Mouse (Mus musculus): Measurements from ENCODE around the gene Lnx2. TPM values are rescaled to one million over a fixed set of nuclear protein-coding genes. Genes with fewer than 3 reads are reported as not detected.

The Lnx2 gene
- total and polyA plus RNA-seq, 3 experiments: 20.3 to 30.1 (median 22.9) TPM

DNA sequence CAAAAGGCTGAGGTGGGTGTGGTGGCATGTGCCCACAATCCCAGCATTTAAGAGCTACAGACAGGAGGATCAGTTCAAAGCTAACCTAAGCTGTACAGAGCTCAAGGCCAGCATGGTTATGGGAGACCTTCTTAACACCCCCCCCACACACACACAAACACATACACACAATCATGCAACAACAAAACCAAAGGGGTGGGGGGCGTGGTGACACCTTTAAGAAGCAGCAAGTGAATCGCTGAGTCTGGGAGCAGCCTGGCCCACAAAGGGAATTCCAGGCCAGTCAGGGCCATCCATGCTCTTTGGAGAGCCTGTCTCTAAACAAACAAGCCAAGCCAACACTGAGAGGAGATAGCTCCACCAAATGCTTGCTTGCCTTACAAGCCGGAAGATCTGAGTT is 38.8 kb downstream of the Lnx2 start:
- Histone ChIP-seq H3K79me2 (replicated peaks; ENCODE audit: control insufficient read depth, extremely low read depth, insufficient read depth, poor library complexity, severe bottlenecking) (peaks cover 57% of the 10 kb centered on the region), H3K4me3 (replicated peaks in 1 of 3; ENCODE audit: low read depth in 2 of 3, low read length in 2 of 3, poor library complexity in 1 of 3) (no peak overlapping the region), H3K36me3 (replicated peaks in 1 of 2; ENCODE audit: control insufficient read depth in 1 of 2, insufficient read depth in 1 of 2, low read length in 1 of 2) (peaks cover 80 to 98% of the 10 kb centered on the region in 2 experiments), H3K4me1 (ENCODE audit: control insufficient read depth in 1 of 2, insufficient read depth in 2 of 2) (peaks cover 5 to 34% of the 10 kb centered on the region in 2 experiments; a peak in 2 of 4 replicates), H3K27me3 (replicated peaks) (no peaks in the 10 kb centered on the region), H3K27ac (ENCODE audit: insufficient read depth, low read depth) (no peak overlapping the region), H3K9ac (ENCODE audit: insufficient read depth, low read depth) (no peak overlapping the region), H3K4me2 (ENCODE audit: insufficient read depth, low read depth, poor library complexity, severe bottlenecking) (no peak overlapping the region), H3K9me3 (replicated peaks; ENCODE audit: low read length) (no peaks in the 10 kb centered on the region)
- no peak for DNase-seq (ENCODE audit: extremely low read depth)
- TF ChIP-seq ZNF384 (IDR thresholded peaks at IDR 0.05; ENCODE audit: low read depth, low read length) (no peak), ZKSCAN1 (IDR thresholded peaks at IDR 0.05; ENCODE audit: borderline replicate concordance, low read depth, low read length) (no peak), TBP (conservative IDR thresholded peaks at IDR 0.05; ENCODE audit: low read depth, low read length) (no peak), NELFE (IDR thresholded peaks at IDR 0.05; ENCODE audit: low read depth, low read length) (no peak), RCOR1 (conservative IDR thresholded peaks at IDR 0.05; ENCODE audit: low read depth, low read length) (no peak), USF2 (conservative IDR thresholded peaks at IDR 0.05; ENCODE audit: low read depth, low read length) (no peak), ZMIZ1 (IDR thresholded peaks at IDR 0.05; ENCODE audit: low read depth, low read length) (no peak)
- in situ Hi-C loops (cut with MboI; ENCODE audit: low pct_ligation_motif_present, low pct_unique_long_range_greater_than_20kb, low sequenced_read_pairs): no loop called here
- dilution Hi-C loops (cut with MboI; ENCODE audit: extremely low pct_ligation_motif_present, extremely low pct_unique_long_range_greater_than_20kb, low sequenced_read_pairs): no loop called here

DNA sequence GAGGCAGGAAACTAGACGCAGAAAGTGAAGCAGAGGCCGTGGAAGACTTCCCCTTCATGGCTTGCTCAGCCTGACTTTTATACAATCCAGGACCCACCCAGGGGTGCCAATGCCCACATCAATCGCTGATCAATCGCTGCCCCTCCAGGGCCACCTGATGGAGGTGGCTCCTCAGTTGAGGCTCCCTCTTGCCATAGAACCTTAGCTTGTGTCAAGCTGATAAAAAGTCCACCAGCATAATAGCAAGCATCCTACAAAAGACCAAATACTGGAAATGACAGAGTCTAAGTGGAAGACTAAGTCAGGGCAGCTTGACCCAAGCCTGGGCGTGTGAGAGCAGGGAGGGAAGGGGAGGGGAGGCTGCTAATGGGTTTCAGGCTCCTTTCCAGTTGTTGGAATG is 39.7 kb downstream of the Lnx2 start:
- Histone ChIP-seq H3K36me3 (replicated peaks in 1 of 2; ENCODE audit: control insufficient read depth in 1 of 2, insufficient read depth in 1 of 2, low read length in 1 of 2) (peaks cover 83 to 98% of the 10 kb centered on the region in 2 experiments), H3K27ac (ENCODE audit: insufficient read depth, low read depth) (no peak overlapping the region), H3K4me3 (replicated peaks in 1 of 3; ENCODE audit: low read depth in 2 of 3, low read length in 2 of 3, poor library complexity in 1 of 3) (no peak overlapping the region), H3K4me1 (ENCODE audit: control insufficient read depth in 1 of 2, insufficient read depth in 2 of 2) (peaks cover 2 to 25% of the 10 kb centered on the region in 2 experiments; a peak in 2 of 4 replicates), H3K9ac (ENCODE audit: insufficient read depth, low read depth) (no peak overlapping the region), H3K9me3 (replicated peaks; ENCODE audit: low read length) (no peaks in the 10 kb centered on the region), H3K27me3 (replicated peaks) (no peaks in the 10 kb centered on the region), H3K79me2 (replicated peaks; ENCODE audit: control insufficient read depth, extremely low read depth, insufficient read depth, poor library complexity, severe bottlenecking) (peaks cover 53% of the 10 kb centered on the region), H3K4me2 (ENCODE audit: insufficient read depth, low read depth, poor library complexity, severe bottlenecking) (no peak overlapping the region)
- dilution Hi-C loops (cut with MboI; ENCODE audit: extremely low pct_ligation_motif_present, extremely low pct_unique_long_range_greater_than_20kb, low sequenced_read_pairs) (no loop called here), in situ Hi-C loops (cut with MboI; ENCODE audit: low pct_ligation_motif_present, low pct_unique_long_range_greater_than_20kb, low sequenced_read_pairs) (no loop called here)
- no peak for DNase-seq (ENCODE audit: extremely low read depth)
- TF ChIP-seq ELF1 (IDR thresholded peaks at IDR 0.05; ENCODE audit: low read depth, low read length): no peak
- TF ChIP-seq ZKSCAN1 (IDR thresholded peaks at IDR 0.05; ENCODE audit: borderline replicate concordance, low read depth, low read length): no peak
- no peak for TF ChIP-seq JUND (conservative IDR thresholded peaks at IDR 0.05; ENCODE audit: low read depth, low read length)
- TF ChIP-seq ZNF384 (IDR thresholded peaks at IDR 0.05; ENCODE audit: low read depth, low read length): no peak
- no peak for TF ChIP-seq USF1 (IDR thresholded peaks at IDR 0.05; ENCODE audit: low read depth, low read length)
- TF ChIP-seq E2F4 (IDR thresholded peaks at IDR 0.05; ENCODE audit: insufficient replicate concordance, low read depth, low read length): no peak

DNA sequence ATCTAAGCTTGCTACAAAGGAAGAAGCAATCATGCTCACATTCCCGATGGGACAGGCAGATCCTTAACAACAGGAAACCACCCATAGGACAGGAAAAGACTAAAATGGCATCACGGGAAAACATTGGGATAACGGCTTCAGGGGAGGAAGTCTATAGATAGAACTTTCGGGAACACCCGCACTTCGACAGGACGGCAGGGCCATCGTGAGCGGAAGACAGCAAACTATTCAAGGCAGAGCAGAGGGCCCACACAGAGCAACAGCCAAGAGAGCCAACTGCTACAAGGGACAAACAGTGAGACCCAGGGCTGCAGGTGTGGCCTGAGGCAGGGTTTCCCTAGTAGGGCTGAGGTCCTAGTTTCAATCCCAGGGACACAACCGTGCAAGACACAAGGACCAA is 40.4 kb downstream of the Lnx2 start:
- H3K4me3 ChIP-seq (replicated peaks in 1 of 3; ENCODE audit: low read depth in 2 of 3, low read length in 2 of 3, poor library complexity in 1 of 3): no peak overlapping the region
- dilution Hi-C loops (cut with MboI; ENCODE audit: extremely low pct_ligation_motif_present, extremely low pct_unique_long_range_greater_than_20kb, low sequenced_read_pairs) (no loop called here), in situ Hi-C loops (cut with MboI; ENCODE audit: low pct_ligation_motif_present, low pct_unique_long_range_greater_than_20kb, low sequenced_read_pairs) (no loop called here)
- H3K9ac ChIP-seq (ENCODE audit: insufficient read depth, low read depth): no peak overlapping the region
- no peak for TF ChIP-seq RCOR1 (conservative IDR thresholded peaks at IDR 0.05; ENCODE audit: low read depth, low read length)
- no peak for TF ChIP-seq SIN3A (IDR thresholded peaks at IDR 0.05; ENCODE audit: low read length)
- no peak for TF ChIP-seq MAFK (IDR thresholded peaks at IDR 0.05; ENCODE audit: insufficient replicate concordance, low read length)
- no peak for TF ChIP-seq MYC (IDR thresholded peaks at IDR 0.05; ENCODE audit: low read depth, low read length)
- TF ChIP-seq E2F4 (IDR thresholded peaks at IDR 0.05; ENCODE audit: insufficient replicate concordance, low read depth, low read length): no peak
- no peak for TF ChIP-seq BHLHE40 (IDR thresholded peaks at IDR 0.05; ENCODE audit: low read depth, low read length)
- TF ChIP-seq CTCF (conservative IDR thresholded peaks at IDR 0.05 in 1 of 2, IDR thresholded peaks at IDR 0.05 in 1 of 2; ENCODE audit: low read depth in 2 of 2, low read length in 2 of 2): no peak
- TF ChIP-seq POLR2AphosphoS2 (IDR thresholded peaks at IDR 0.05; ENCODE audit: low read depth, low read length): no peak
- no peak for TF ChIP-seq EP300 (IDR thresholded peaks at IDR 0.05; ENCODE audit: low read length)
- no peak for TF ChIP-seq ETS1 (conservative IDR thresholded peaks at IDR 0.05; ENCODE audit: low read depth, low read length)
- no peak for TF ChIP-seq NRF1 (IDR thresholded peaks at IDR 0.05; ENCODE audit: low read depth, low read length)
- no peak for TF ChIP-seq ELF1 (IDR thresholded peaks at IDR 0.05; ENCODE audit: low read depth, low read length)
- no peak for TF ChIP-seq IRF4 (IDR thresholded peaks at IDR 0.05; ENCODE audit: low read depth, low read length)
- no peak for TF ChIP-seq USF1 (IDR thresholded peaks at IDR 0.05; ENCODE audit: low read depth, low read length)
- peaks cover 53% of the 10 kb centered on the region for H3K79me2 ChIP-seq (replicated peaks; ENCODE audit: control insufficient read depth, extremely low read depth, insufficient read depth, poor library complexity, severe bottlenecking)
- no peaks in the 10 kb centered on the region for H3K9me3 ChIP-seq (replicated peaks; ENCODE audit: low read length)
- H3K4me2 ChIP-seq (ENCODE audit: insufficient read depth, low read depth, poor library complexity, severe bottlenecking): no peak overlapping the region
- peaks cover 85 to 98% of the 10 kb centered on the region in 2 experiments for H3K36me3 ChIP-seq (replicated peaks in 1 of 2; ENCODE audit: control insufficient read depth in 1 of 2, insufficient read depth in 1 of 2, low read length in 1 of 2)
- H3K4me1 ChIP-seq (ENCODE audit: control insufficient read depth in 1 of 2, insufficient read depth in 2 of 2): peaks cover 2 to 24% of the 10 kb centered on the region in 2 experiments; a peak in 2 of 4 replicates
- no peaks in the 10 kb centered on the region for H3K27me3 ChIP-seq (replicated peaks)
- DNase-seq (ENCODE audit: extremely low read depth): no peak
- no peak overlapping the region for H3K27ac ChIP-seq (ENCODE audit: insufficient read depth, low read depth)
